Mouse (Mus musculus) right cerebral cortex, postnatal 14 days (tissue): ENCODE results near the gene Snap91.
A peak's percentile ranks its signal among the peaks of the same experiment; 100 is the strongest.

Source experiments
- DNase-seq: peaks from one replicate; pipeline ENCODE4 v3.0.0; 2022

Gene Snap91

GRCm38 (mm10) chr9:86880113-86880972 lies at the start of gene Snap91:
Gene Snap91, minus strand, starts transcription at chr9:86880654.
- DNase-seq = peak; percentile 93

- DNase-seq = no peak
Measured at GRCm38 (mm10) chr9:86926519-86926918, 46.1 kb upstream of the Snap91 start.

GRCm38 (mm10) chr9:86925688-86926087 lies 45.2 kb upstream of the Snap91 start:
- no peak for DNase-seq

GRCm38 (mm10) chr9:86922430-86922829 lies 42.0 kb upstream of the Snap91 start:
- DNase-seq = no peak

- DNase-seq = no peak
Measured at GRCm38 (mm10) chr9:86916543-86916942, 36.1 kb upstream of the Snap91 start.

GRCm38 (mm10) chr9:86899502-86900199 lies 19.2 kb upstream of the Snap91 start:
- no peak for DNase-seq

GRCm38 (mm10) chr9:86879216-86880112 lies 990 bp downstream of the Snap91 start:
- peak; percentile 59 for DNase-seq

- no peak for DNase-seq
Measured at GRCm38 (mm10) chr9:86878716-86879115, 1.7 kb downstream of the Snap91 start.

GRCm38 (mm10) chr9:86873681-86874080 lies 6.8 kb downstream of the Snap91 start:
- DNase-seq = no peak

- no peak for DNase-seq
Measured at GRCm38 (mm10) chr9:86869586-86870338, 10.7 kb downstream of the Snap91 start.

GRCm38 (mm10) chr9:86858101-86858500 lies 22.4 kb downstream of the Snap91 start:
- no peak for DNase-seq

GRCm38 (mm10) chr9:86857626-86858025 lies 22.8 kb downstream of the Snap91 start:
- no peak for DNase-seq

- no peak for DNase-seq
Measured at GRCm38 (mm10) chr9:86852861-86853260, 27.6 kb downstream of the Snap91 start.

GRCm38 (mm10) chr9:86851689-86852088 lies 28.8 kb downstream of the Snap91 start:
- DNase-seq = no peak

- no peak for DNase-seq
Measured at GRCm38 (mm10) chr9:86850452-86851207, 29.8 kb downstream of the Snap91 start.

- no peak for DNase-seq
Measured at GRCm38 (mm10) chr9:86843747-86844353, 36.6 kb downstream of the Snap91 start.

- DNase-seq = no peak
Measured at GRCm38 (mm10) chr9:86829792-86830191, 50.7 kb downstream of the Snap91 start.

- DNase-seq = no peak
Measured at GRCm38 (mm10) chr9:86829034-86829433, 51.4 kb downstream of the Snap91 start.

GRCm38 (mm10) chr9:86819366-86819765 lies 61.1 kb downstream of the Snap91 start:
- DNase-seq = no peak

- DNase-seq = no peak
Measured at GRCm38 (mm10) chr9:86817673-86818072, 62.8 kb downstream of the Snap91 start.

GRCm38 (mm10) chr9:86814340-86814739 lies 66.1 kb downstream of the Snap91 start:
- DNase-seq = no peak
